Mouse (Mus musculus) WW6 (cell line): ENCODE results near the gene Tmem50b.
A peak's percentile ranks its signal among the peaks of the same experiment; 100 is the strongest.
"Not testable (repeated sequence)": the region's sequence is repeated elsewhere in the genome, so short reads cannot be mapped to it uniquely, and the experiment has no call there.

Experiments
- DNase-seq: peaks from one replicate; pipeline ENCODE4 v3.0.0-alpha.2; 2013; ENCODE audit warnings: low read depth, low spot score

The Tmem50b gene

DNA sequence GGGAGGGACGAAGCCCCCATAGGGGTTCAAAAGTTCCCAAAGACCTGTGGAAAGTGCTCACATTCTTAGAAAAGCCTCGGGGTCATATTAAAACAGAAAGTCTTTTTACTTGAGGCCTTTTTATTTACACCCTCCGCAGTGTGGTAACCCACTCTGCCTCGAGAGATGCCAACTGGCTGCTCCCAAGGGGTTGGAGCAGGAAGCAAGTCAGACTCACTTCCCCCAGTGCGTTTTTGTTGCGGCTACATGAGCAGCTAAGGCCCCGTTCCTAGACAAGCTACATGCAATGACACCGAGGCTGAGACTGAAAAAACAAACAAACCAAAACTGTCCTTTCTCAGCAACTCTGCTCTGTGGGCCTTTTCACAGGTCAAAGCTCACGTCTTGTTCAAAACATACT lies 59.1 kb downstream of the Tmem50b start:
- no peak for DNase-seq

GRCm38 (mm10) chr16:91538051-91538450 lies 59.5 kb downstream of the Tmem50b start:
- no peak for DNase-seq

GRCm38 (mm10) chr16:91537065-91537464 lies 60.5 kb downstream of the Tmem50b start:
- DNase-seq, result no peak

- no peak for DNase-seq
These were observed 61.2 kb downstream of the Tmem50b start for GRCm38 (mm10) chr16:91536372-91536771.

GRCm38 (mm10) chr16:91534888-91535287 lies 62.7 kb downstream of the Tmem50b start:
- no peak for DNase-seq

DNA sequence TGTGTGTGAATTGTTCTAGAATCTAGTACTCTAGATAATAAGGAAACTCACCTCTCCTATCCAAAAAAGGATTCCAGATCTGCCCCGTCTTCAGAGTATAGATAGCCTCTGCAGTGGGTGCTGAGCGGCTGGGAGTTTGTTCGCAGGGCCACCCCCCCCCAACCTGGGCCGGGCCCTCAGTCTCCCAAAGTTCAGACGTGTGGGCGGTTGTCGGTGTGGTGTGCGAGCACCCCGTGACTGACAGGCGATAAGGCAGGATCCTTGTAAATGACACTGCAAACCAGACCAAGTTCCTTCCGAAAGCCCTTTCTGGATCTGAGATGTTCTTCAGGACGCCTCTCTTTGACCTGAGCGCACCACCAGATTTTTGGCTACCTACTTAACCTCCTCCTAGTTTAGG lies 63.1 kb downstream of the Tmem50b start:
- DNase-seq, result peak; percentile 99

- no peak for DNase-seq
These were observed 64.3 kb downstream of the Tmem50b start for GRCm38 (mm10) chr16:91533097-91534001.

DNA sequence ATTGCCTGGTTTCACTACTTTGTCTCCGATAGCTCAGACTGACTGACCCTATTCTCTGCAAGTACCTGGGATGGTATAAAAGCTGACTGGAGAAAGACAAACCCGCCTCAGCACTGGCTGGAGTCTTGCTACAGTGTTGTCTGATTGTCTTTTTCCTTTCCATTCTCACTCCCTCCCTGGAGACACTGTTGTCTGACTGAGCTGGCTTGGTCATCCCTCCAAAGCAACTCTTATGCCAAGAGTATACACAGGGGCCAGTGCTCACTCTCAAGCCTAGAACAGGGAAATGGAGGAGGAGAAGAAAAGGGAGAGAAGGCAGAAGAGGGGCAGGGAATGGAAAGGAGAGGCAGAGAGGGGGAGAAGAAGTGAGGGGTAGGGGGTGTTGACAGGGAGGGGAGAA lies 65.2 kb downstream of the Tmem50b start:
- no peak for DNase-seq

DNA sequence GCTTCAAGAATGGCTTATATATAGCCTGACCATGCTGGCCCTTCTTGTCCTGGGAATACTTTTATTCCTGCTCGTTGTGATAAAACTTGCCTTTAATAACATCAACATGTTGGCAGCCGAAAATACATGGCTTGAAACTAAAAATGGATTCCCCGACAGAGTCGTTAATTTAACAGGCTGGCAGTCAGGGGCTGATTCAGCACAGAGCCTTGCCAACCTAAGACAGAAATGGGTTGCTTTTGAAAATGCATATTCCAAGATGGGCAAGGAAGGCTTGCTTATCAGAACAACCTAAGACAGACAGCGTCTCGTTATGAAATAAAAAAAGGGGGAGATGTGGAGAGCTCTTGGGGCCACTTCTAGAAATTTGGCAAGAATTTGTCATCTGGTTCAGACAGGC lies 65.7 kb downstream of the Tmem50b start:
- no peak for DNase-seq

GRCm38 (mm10) chr16:91530830-91531229 lies 66.8 kb downstream of the Tmem50b start:
- not testable (repeated sequence) for DNase-seq

GRCm38 (mm10) chr16:91528578-91528977 lies 69.0 kb downstream of the Tmem50b start:
- no peak for DNase-seq

- DNase-seq, result no peak
These were observed 70.1 kb downstream of the Tmem50b start for GRCm38 (mm10) chr16:91527500-91527899.

DNA sequence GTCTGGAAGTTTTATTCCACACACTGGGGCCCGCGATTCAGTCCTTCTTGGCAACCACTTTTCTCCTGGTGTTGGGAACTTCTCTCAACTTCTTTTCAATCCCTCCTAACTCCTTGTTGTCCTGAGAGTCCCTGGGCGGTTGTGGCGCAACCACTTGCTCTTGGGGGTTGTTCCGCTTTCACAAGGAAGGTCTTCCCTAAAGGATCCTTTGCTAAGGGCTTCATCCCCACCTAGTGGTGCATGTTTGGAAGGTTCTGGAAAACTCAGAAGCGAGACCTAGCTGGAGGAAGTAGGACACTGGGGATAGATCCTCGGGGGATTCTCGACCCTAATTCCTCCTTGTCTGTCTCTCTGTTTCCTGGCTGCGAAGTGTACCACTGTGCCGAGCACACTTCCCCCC lies 70.5 kb downstream of the Tmem50b start:
- no peak for DNase-seq

DNA sequence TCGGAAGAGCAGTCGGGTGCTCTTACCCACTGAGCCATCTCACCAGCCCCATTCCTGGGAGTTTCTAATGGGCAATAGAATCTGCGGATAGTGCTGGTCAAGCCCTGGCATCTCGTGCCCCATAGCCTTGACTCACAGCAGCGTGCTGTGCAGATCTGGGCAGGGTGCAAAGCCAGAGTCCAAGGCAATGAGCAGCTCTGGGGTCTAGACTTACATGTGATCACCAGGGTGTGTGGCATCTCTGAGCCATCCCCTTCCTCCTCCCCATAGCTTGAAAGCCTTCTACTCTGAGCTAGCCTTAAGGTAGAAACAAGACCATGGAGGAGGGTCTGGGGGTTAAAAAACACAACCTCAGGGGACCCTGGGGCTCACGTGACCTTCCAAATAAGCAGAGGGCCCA lies 71.3 kb downstream of the Tmem50b start:
- no peak for DNase-seq
